Mouse (Mus musculus): ENCODE measurements around the gene Slc44a1. TPM values are rescaled to one million over a fixed set of nuclear protein-coding genes. Genes with fewer than 3 reads are reported as not detected.

The Slc44a1 gene
- polyA plus RNA-seq, 1 experiment: 10.2 TPM

- 76% methylated on average over 5 of the region's 5 CpGs for WGBS
- Histone ChIP-seq H3K27ac (ENCODE audit: control insufficient read depth, insufficient read depth, low read depth, low read length, poor library complexity) (no peak overlapping the region), H3K4me1 (ENCODE audit: control insufficient read depth, insufficient read depth, low read length) (no peaks in the 10 kb centered on the region), H3K4me3 (replicated peaks; ENCODE audit: control insufficient read depth, low read depth, low read length) (no peak overlapping the region)
- TF ChIP-seq CTCF (IDR thresholded peaks at IDR 0.05; ENCODE audit: control insufficient read depth, insufficient read depth, low read length) (no peak), POLR2A (IDR thresholded peaks at IDR 0.05; ENCODE audit: borderline replicate concordance, control insufficient read depth, low read depth, low read length) (no peak)
These were observed 48.6 kb downstream of the Slc44a1 start for GRCm38 (mm10) chr4:53488803-53489202.

- TF ChIP-seq POLR2A (IDR thresholded peaks at IDR 0.05; ENCODE audit: borderline replicate concordance, control insufficient read depth, low read depth, low read length) (no peak), CTCF (IDR thresholded peaks at IDR 0.05; ENCODE audit: control insufficient read depth, insufficient read depth, low read length) (no peak)
- 87% methylated on average over 7 of the region's 7 CpGs for WGBS
- Histone ChIP-seq H3K4me3 (replicated peaks; ENCODE audit: control insufficient read depth, low read depth, low read length) (no peak overlapping the region), H3K27ac (ENCODE audit: control insufficient read depth, insufficient read depth, low read depth, low read length, poor library complexity) (no peak overlapping the region), H3K4me1 (ENCODE audit: control insufficient read depth, insufficient read depth, low read length) (no peaks in the 10 kb centered on the region)
These were observed 50.2 kb downstream of the Slc44a1 start for GRCm38 (mm10) chr4:53490371-53490770.

- no peak overlapping the region for H3K4me3 ChIP-seq (replicated peaks; ENCODE audit: control insufficient read depth, low read depth, low read length)
- 19% methylated on average over 4 of the region's 4 CpGs for WGBS
- no peak overlapping the region for H3K27ac ChIP-seq (ENCODE audit: control insufficient read depth, insufficient read depth, low read depth, low read length, poor library complexity)
- TF ChIP-seq CTCF (IDR thresholded peaks at IDR 0.05; ENCODE audit: control insufficient read depth, insufficient read depth, low read length) (no peak), POLR2A (IDR thresholded peaks at IDR 0.05; ENCODE audit: borderline replicate concordance, control insufficient read depth, low read depth, low read length) (no peak)
- H3K4me1 ChIP-seq (ENCODE audit: control insufficient read depth, insufficient read depth, low read length): no peaks in the 10 kb centered on the region
These were observed 51.1 kb downstream of the Slc44a1 start for GRCm38 (mm10) chr4:53491269-53491668.

GRCm38 (mm10) chr4:53495646-53496045 lies 55.4 kb downstream of the Slc44a1 start:
- no peak overlapping the region for H3K4me3 ChIP-seq (replicated peaks; ENCODE audit: control insufficient read depth, low read depth, low read length)
- 72% methylated on average over 2 of the region's 2 CpGs for WGBS
- H3K4me1 ChIP-seq (ENCODE audit: control insufficient read depth, insufficient read depth, low read length): no peaks in the 10 kb centered on the region
- TF ChIP-seq POLR2A (IDR thresholded peaks at IDR 0.05; ENCODE audit: borderline replicate concordance, control insufficient read depth, low read depth, low read length): no peak
- TF ChIP-seq CTCF (IDR thresholded peaks at IDR 0.05; ENCODE audit: control insufficient read depth, insufficient read depth, low read length): no peak
- H3K27ac ChIP-seq (ENCODE audit: control insufficient read depth, insufficient read depth, low read depth, low read length, poor library complexity): no peak overlapping the region

GRCm38 (mm10) chr4:53502764-53503163 lies 62.6 kb downstream of the Slc44a1 start:
- 86% methylated on average over 2 of the region's 2 CpGs for WGBS
- Histone ChIP-seq H3K27ac (ENCODE audit: control insufficient read depth, insufficient read depth, low read depth, low read length, poor library complexity) (no peak overlapping the region), H3K4me3 (replicated peaks; ENCODE audit: control insufficient read depth, low read depth, low read length) (no peak overlapping the region), H3K4me1 (ENCODE audit: control insufficient read depth, insufficient read depth, low read length) (no peaks in the 10 kb centered on the region)
- TF ChIP-seq CTCF (IDR thresholded peaks at IDR 0.05; ENCODE audit: control insufficient read depth, insufficient read depth, low read length): no peak
- TF ChIP-seq POLR2A (IDR thresholded peaks at IDR 0.05; ENCODE audit: borderline replicate concordance, control insufficient read depth, low read depth, low read length): no peak

GRCm38 (mm10) chr4:53512131-53512916 lies 72.1 kb downstream of the Slc44a1 start:
- 43% methylated on average over 15 of the region's 15 CpGs for WGBS

GRCm38 (mm10) chr4:53513276-53514081 lies 73.3 kb downstream of the Slc44a1 start:
- H3K27ac ChIP-seq (ENCODE audit: control insufficient read depth, insufficient read depth, low read depth, low read length, poor library complexity): no peak overlapping the region
- no peaks in the 10 kb centered on the region; the same call in 1 of the 2 replicates for H3K4me1 ChIP-seq (ENCODE audit: control insufficient read depth, insufficient read depth, low read length)
- H3K4me3 ChIP-seq (replicated peaks; ENCODE audit: control insufficient read depth, low read depth, low read length): no peak overlapping the region
- TF ChIP-seq CTCF (IDR thresholded peaks at IDR 0.05; ENCODE audit: control insufficient read depth, insufficient read depth, low read length) (no peak), POLR2A (IDR thresholded peaks at IDR 0.05; ENCODE audit: borderline replicate concordance, control insufficient read depth, low read depth, low read length) (no peak)
- 8% methylated on average over 11 of the region's 11 CpGs for WGBS

More at GRCm38 (mm10) chr4:53512131-53512916, 72.1 kb downstream of the Slc44a1 start:
- TF ChIP-seq POLR2A (IDR thresholded peaks at IDR 0.05; ENCODE audit: borderline replicate concordance, control insufficient read depth, low read depth, low read length) (no peak), CTCF (IDR thresholded peaks at IDR 0.05; ENCODE audit: control insufficient read depth, insufficient read depth, low read length) (no peak)
- H3K27ac ChIP-seq (ENCODE audit: control insufficient read depth, insufficient read depth, low read depth, low read length, poor library complexity): no peak overlapping the region
- no peak overlapping the region for H3K4me3 ChIP-seq (replicated peaks; ENCODE audit: control insufficient read depth, low read depth, low read length)
- no peaks in the 10 kb centered on the region; the same call in 1 of the 2 replicates for H3K4me1 ChIP-seq (ENCODE audit: control insufficient read depth, insufficient read depth, low read length)

- H3K27ac ChIP-seq (ENCODE audit: control insufficient read depth, insufficient read depth, low read depth, low read length, poor library complexity): no peak overlapping the region
- WGBS: 59% methylated on average over 6 of the region's 6 CpGs
- no peak overlapping the region for H3K4me3 ChIP-seq (replicated peaks; ENCODE audit: control insufficient read depth, low read depth, low read length)
- no peaks in the 10 kb centered on the region; the same call in 1 of the 2 replicates for H3K4me1 ChIP-seq (ENCODE audit: control insufficient read depth, insufficient read depth, low read length)
- TF ChIP-seq CTCF (IDR thresholded peaks at IDR 0.05; ENCODE audit: control insufficient read depth, insufficient read depth, low read length) (no peak), POLR2A (IDR thresholded peaks at IDR 0.05; ENCODE audit: borderline replicate concordance, control insufficient read depth, low read depth, low read length) (no peak)
These were observed 75.9 kb downstream of the Slc44a1 start for GRCm38 (mm10) chr4:53516011-53516532.

Measured in bone marrow, adult 2 months (tissue).